In genomic region chr14:91354201-91354600, GRCm38 (mm10) we compare ENCODE assay signal across 23 mouse cellular contexts.
DNase-seq lines count a peak whose midpoint lies in the region; ATAC-seq lines count a peak whose summit lies in the region.
"Had no signal": no experiment of that assay in that cellular context is flagged by ENCODE, and none has a peak within 500 bp of the region (broad histone marks: within the 10 kb centered on the region; RNA-seq: fewer than 3 reads in every experiment).

No protein-coding gene starts in this region.

- no peak overlapping the region for H3K27ac ChIP-seq in forebrain, embryonic 10.5 days
- no peak overlapping the region for H3K27ac ChIP-seq in forebrain, embryonic 12.5 days
- H3K27ac ChIP-seq: forebrain, embryonic 15.5 days; heart, adult 2 months; heart, embryonic 10.5 days; heart, embryonic 13.5 days; hindbrain, embryonic 12.5 days; hindbrain, embryonic 15.5 days had no signal

- no peaks in the 10 kb centered on the region for H3K27me3 ChIP-seq in forebrain, embryonic 10.5 days (ENCODE audit: poor library complexity, severe bottlenecking)
- no peaks in the 10 kb centered on the region for H3K27me3 ChIP-seq in forebrain, embryonic 12.5 days
- H3K27me3 ChIP-seq: forebrain, embryonic 15.5 days; heart, embryonic 13.5 days; hindbrain, embryonic 12.5 days; hindbrain, embryonic 15.5 days had no signal

- H3K4me2 ChIP-seq in forebrain, embryonic 12.5 days = no peak overlapping the region
- H3K4me2 ChIP-seq: forebrain, embryonic 15.5 days; heart, embryonic 13.5 days; hindbrain, embryonic 12.5 days; hindbrain, embryonic 15.5 days had no signal

- H3K4me1 ChIP-seq in forebrain, embryonic 10.5 days = no peaks in the 10 kb centered on the region
- no peaks in the 10 kb centered on the region for H3K4me1 ChIP-seq in forebrain, embryonic 12.5 days
- H3K4me1 ChIP-seq: forebrain, embryonic 15.5 days; heart, embryonic 10.5 days; heart, embryonic 13.5 days; hindbrain, embryonic 12.5 days; hindbrain, embryonic 15.5 days had no signal

- H3K36me3 ChIP-seq in forebrain, embryonic 10.5 days (replicated peaks) = no peaks in the 10 kb centered on the region
- no peaks in the 10 kb centered on the region for H3K36me3 ChIP-seq in forebrain, embryonic 12.5 days (replicated peaks)
- H3K36me3 ChIP-seq: forebrain, embryonic 15.5 days; heart, embryonic 10.5 days; heart, embryonic 13.5 days; hindbrain, embryonic 12.5 days; hindbrain, embryonic 15.5 days had no signal

- H3K4me3 ChIP-seq in forebrain, embryonic 10.5 days = no peak overlapping the region
- H3K4me3 ChIP-seq in forebrain, embryonic 12.5 days (replicated peaks) = no peak overlapping the region
- H3K4me3 ChIP-seq: forebrain, embryonic 15.5 days; heart, adult 2 months; heart, embryonic 10.5 days; heart, embryonic 13.5 days; hindbrain, embryonic 12.5 days; hindbrain, embryonic 15.5 days had no signal

- H3K9me3 ChIP-seq in forebrain, embryonic 10.5 days = no peaks in the 10 kb centered on the region
- no peaks in the 10 kb centered on the region for H3K9me3 ChIP-seq in forebrain, embryonic 12.5 days
- H3K9me3 ChIP-seq: forebrain, embryonic 15.5 days; heart, embryonic 10.5 days; heart, embryonic 13.5 days; hindbrain, embryonic 12.5 days; hindbrain, embryonic 15.5 days had no signal

- ATAC-seq in cerebellum, adult (ENCODE audit: insufficient number of reproducible peaks, low FRiP score, low TSS enrichment) = peak; percentile 26; the same call in 1 of the 2 replicates
- ATAC-seq in forebrain, embryonic 12.5 days (ENCODE audit: low FRiP score) = no peak
- ATAC-seq: activated CD4-positive, CD25-positive, alpha-beta regulatory T cell, adult 4 months; forebrain, embryonic 15.5 days; intestine, postnatal 0 days had no signal

- no peak for DNase-seq in cerebellum, postnatal 4 days (ENCODE audit: low spot score in 2 of 2)
- peak; percentile 10 for DNase-seq in brain, adult 2 months (ENCODE audit: low read depth, low spot score)
- DNase-seq in cerebellum, adult 9-10 months = peak; percentile 30
- DNase-seq in cerebellum, postnatal 14 days = peak; percentile 10 to 59
- no peak for DNase-seq in forebrain, embryonic 10.5 days (ENCODE audit: extremely low spot score, low spot score)
- DNase-seq in kidney, postnatal 25 days = no peak
- DNase-seq: adrenal gland, adult 8-10 months; adrenal gland, postnatal 25 days; gastrocnemius, postnatal 10 days; gastrocnemius, postnatal 36 days; heart, adult 2 months; heart, postnatal 14 days; heart, postnatal 4 days; kidney, adult 2 months had no signal

- WGBS in forebrain, embryonic 10.5 days = 89% methylated on average over 1 of the region's 1 CpGs
- WGBS in forebrain, embryonic 12.5 days = 86% methylated on average over 1 of the region's 1 CpGs

- no peak overlapping the region for H3K9ac ChIP-seq in forebrain, embryonic 12.5 days
- H3K9ac ChIP-seq: forebrain, embryonic 15.5 days; heart, embryonic 13.5 days; hindbrain, embryonic 12.5 days; hindbrain, embryonic 15.5 days had no signal

Comparison
In these comparisons a context has a peak if more than half of its experiments do, and no peak if none do; other contexts are left out.
1. DNase-seq: peak in brain, adult 2 months (single experiment), cerebellum, adult 9-10 months (single experiment) and cerebellum, postnatal 14 days (2 of 2); none in cerebellum, postnatal 4 days (0 of 2), forebrain, embryonic 10.5 days (single experiment) and kidney, postnatal 25 days (0 of 2).